Mouse (Mus musculus): ENCODE results near the gene Slc35a3. TPM values are rescaled to one million over a fixed set of nuclear protein-coding genes. Genes with fewer than 3 reads are reported as not detected.
A peak's percentile ranks its signal among the peaks of the same experiment; 100 is the strongest.

The Slc35a3 gene
- total and polyA plus RNA-seq, 3 experiments = 19.2 to 20.3 TPM; not detected in 1

- TF ChIP-seq NRF1 (IDR thresholded peaks at IDR 0.05; ENCODE audit: insufficient read depth, low read depth, low read length, poor library complexity, severe bottlenecking) (no peak), TAL1 (IDR thresholded peaks at IDR 0.05; ENCODE audit: low read length) (no peak), ZC3H11A (IDR thresholded peaks at IDR 0.05; ENCODE audit: low read depth, low read length) (no peak), CHD1 (IDR thresholded peaks at IDR 0.05; ENCODE audit: low read depth, low read length) (no peak)
These were observed 17.5 kb downstream of the Slc35a3 start (continued) for GRCm38 (mm10) chr3:116694955-116695665.

DNA sequence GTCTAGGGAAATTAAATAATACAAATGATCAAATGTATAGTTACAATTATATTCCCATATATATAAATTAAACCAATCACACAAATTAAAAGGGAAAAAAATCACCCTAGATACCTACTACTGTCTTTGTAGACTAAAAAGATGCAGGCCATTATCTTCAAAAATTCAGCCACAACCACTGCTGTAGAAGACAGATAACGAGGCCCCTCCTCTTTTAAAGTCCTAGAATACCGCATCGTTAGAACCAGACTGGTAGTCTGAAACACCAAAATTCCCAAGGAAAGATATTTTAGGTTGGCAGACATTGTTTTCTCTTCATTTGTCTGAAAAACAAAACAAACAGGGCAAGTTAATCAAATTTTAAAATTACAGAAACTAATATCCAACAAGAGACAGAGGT, 18.3 kb downstream of the Slc35a3 start:
- Histone ChIP-seq H3K4me3 (ENCODE audit: control insufficient read depth in 1 of 2, insufficient read depth in 1 of 2, low read depth in 2 of 2, low read length in 2 of 2) (peak overlapping the region in 1 of 2 experiments; percentile 19; a peak in 1 of 4 replicates), H3K4me1 (ENCODE audit: control insufficient read depth in 1 of 2, insufficient read depth in 2 of 2, low read length in 2 of 2) (peaks cover 21 to 30% of the 10 kb centered on the region in 2 experiments), H3K27ac (ENCODE audit: control insufficient read depth, low read depth, low read length) (peak overlapping the region; percentile 44)

GRCm38 (mm10) chr3:116681160-116681559, 31.5 kb downstream of the Slc35a3 start, which contains the start of gene Gm43191:
Gm43191 (minus strand) TSS chr3:116681260.
- Histone ChIP-seq H3K79me2 (ENCODE audit: control insufficient read depth, insufficient read depth, low read length, poor library complexity) (no peaks in the 10 kb centered on the region), H3K9me3 (replicated peaks; ENCODE audit: insufficient read depth, low read length) (no peaks in the 10 kb centered on the region), H3K27ac (ENCODE audit: control insufficient read depth, low read depth, low read length) (no peak within 1 kb of the TSS), H3K4me1 (ENCODE audit: control insufficient read depth in 1 of 2, insufficient read depth in 2 of 2, low read length in 2 of 2) (no peaks in the 10 kb centered on the region), H3K27me3 (ENCODE audit: control insufficient read depth in 1 of 2, insufficient read depth in 2 of 2, low read length in 2 of 2) (no peaks in the 10 kb centered on the region), H3K4me3 (ENCODE audit: control insufficient read depth in 1 of 2, insufficient read depth in 1 of 2, low read depth in 2 of 2, low read length in 2 of 2) (no peak within 1 kb of the TSS), H3K36me3 (ENCODE audit: control insufficient read depth in 1 of 2, insufficient read depth in 2 of 2, low read length in 2 of 2) (peaks cover 0 to 2% of the 10 kb centered on the region in 2 experiments; a peak in 2 of 4 replicates), H3K9ac (ENCODE audit: control insufficient read depth, low read depth, low read length, poor library complexity, severe bottlenecking) (no peak within 1 kb of the TSS)
- DNase-seq (ENCODE audit: low read depth, low spot score) = no peak
- no peak for TF ChIP-seq NELFE (IDR thresholded peaks at IDR 0.05; ENCODE audit: low read depth, low read length)
- TF ChIP-seq RAD21 (IDR thresholded peaks at IDR 0.05; ENCODE audit: low read depth, low read length) = no peak
- no peak for TF ChIP-seq MYC (IDR thresholded peaks at IDR 0.05; ENCODE audit: low read depth, low read length)
- no peak for TF ChIP-seq MXI1 (IDR thresholded peaks at IDR 0.05; ENCODE audit: low read depth, low read length)
- TF ChIP-seq NRF1 (IDR thresholded peaks at IDR 0.05; ENCODE audit: insufficient read depth, low read depth, low read length, poor library complexity, severe bottlenecking) = no peak
- no peak for TF ChIP-seq KAT2A (conservative IDR thresholded peaks at IDR 0.05; ENCODE audit: low read depth, low read length)
- no peak for TF ChIP-seq ETS1 (IDR thresholded peaks at IDR 0.05; ENCODE audit: low read depth, low read length)
- no peak for TF ChIP-seq CHD1 (IDR thresholded peaks at IDR 0.05; ENCODE audit: low read depth, low read length)
- TF ChIP-seq ZC3H11A (IDR thresholded peaks at IDR 0.05; ENCODE audit: low read depth, low read length) = no peak
- TF ChIP-seq TCF12 (IDR thresholded peaks at IDR 0.05; ENCODE audit: low read depth, low read length) = no peak
- no peak for TF ChIP-seq SMC3 (IDR thresholded peaks at IDR 0.05; ENCODE audit: low read depth, low read length)
- no peak for TF ChIP-seq HCFC1 (IDR thresholded peaks at IDR 0.05; ENCODE audit: low read depth, low read length)
- TF ChIP-seq TAL1 (IDR thresholded peaks at IDR 0.05; ENCODE audit: low read length) = no peak
- TF ChIP-seq GABPA (IDR thresholded peaks at IDR 0.05; ENCODE audit: low read depth, low read length) = no peak
- no peak for TF ChIP-seq BHLHE40 (IDR thresholded peaks at IDR 0.05; ENCODE audit: borderline replicate concordance, low read depth, low read length)
- TF ChIP-seq MEF2A (IDR thresholded peaks at IDR 0.05; ENCODE audit: extremely low read depth, insufficient replicate concordance, low read depth, low read length, poor library complexity, severe bottlenecking) = no peak
- no peak for TF ChIP-seq USF1 (IDR thresholded peaks at IDR 0.05; ENCODE audit: low read depth, low read length)
- no peak for TF ChIP-seq CHD2 (IDR thresholded peaks at IDR 0.05; ENCODE audit: low read length)

More for the DNA sequence above, 18.3 kb downstream of the Slc35a3 start:
- peak; percentile 74 for DNase-seq (ENCODE audit: low read depth, low spot score)
- TF ChIP-seq HCFC1 (IDR thresholded peaks at IDR 0.05; ENCODE audit: low read depth, low read length) (peak; percentile 37; the same call in 1 of the 2 replicates), MEF2A (IDR thresholded peaks at IDR 0.05; ENCODE audit: extremely low read depth, insufficient replicate concordance, low read depth, low read length, poor library complexity, severe bottlenecking) (peak; percentile 39; the same call in 1 of the 2 replicates), RCOR1 (IDR thresholded peaks at IDR 0.05; ENCODE audit: low read depth, low read length) (peak; percentile 91), ZMIZ1 (IDR thresholded peaks at IDR 0.05; ENCODE audit: low read depth, low read length) (no peak), TAL1 (IDR thresholded peaks at IDR 0.05; ENCODE audit: low read length) (peak; percentile 92), POLR2AphosphoS2 (IDR thresholded peaks at IDR 0.05; ENCODE audit: low read length) (no peak), EP300 (IDR thresholded peaks at IDR 0.05; ENCODE audit: low read depth in 1 of 2, low read length in 2 of 2) (peak; percentile 91 to 94), SIN3A (IDR thresholded peaks at IDR 0.05; ENCODE audit: low read length) (peak; percentile 87), ETS1 (IDR thresholded peaks at IDR 0.05; ENCODE audit: low read depth, low read length) (peak; percentile 69), MYB (IDR thresholded peaks at IDR 0.05; ENCODE audit: low read depth, low read length) (no peak), MAFK (IDR thresholded peaks at IDR 0.05; ENCODE audit: borderline replicate concordance, low read depth, low read length) (peak; percentile 39; the same call in 1 of the 2 replicates), ZNF384 (IDR thresholded peaks at IDR 0.05; ENCODE audit: low read depth, low read length) (peak; percentile 84), TBP (IDR thresholded peaks at IDR 0.05; ENCODE audit: low read depth, low read length) (no peak), MAZ (IDR thresholded peaks at IDR 0.05; ENCODE audit: low read depth, low read length) (peak; percentile 51; the same call in 1 of the 2 replicates), RAD21 (IDR thresholded peaks at IDR 0.05; ENCODE audit: low read depth, low read length) (no peak), CHD1 (IDR thresholded peaks at IDR 0.05; ENCODE audit: low read depth, low read length) (no peak), MXI1 (IDR thresholded peaks at IDR 0.05; ENCODE audit: low read depth, low read length) (no peak), BHLHE40 (IDR thresholded peaks at IDR 0.05; ENCODE audit: borderline replicate concordance, low read depth, low read length) (no peak), NRF1 (IDR thresholded peaks at IDR 0.05; ENCODE audit: insufficient read depth, low read depth, low read length, poor library complexity, severe bottlenecking) (no peak), SMC3 (IDR thresholded peaks at IDR 0.05; ENCODE audit: low read depth, low read length) (no peak), ZC3H11A (IDR thresholded peaks at IDR 0.05; ENCODE audit: low read depth, low read length) (no peak), KAT2A (conservative IDR thresholded peaks at IDR 0.05; ENCODE audit: low read depth, low read length) (no peak), TCF12 (IDR thresholded peaks at IDR 0.05; ENCODE audit: low read depth, low read length) (peak; percentile 96), GATA1 (IDR thresholded peaks at IDR 0.05; ENCODE audit: low read depth, low read length) (peak; percentile 98)
- H3K9me3 ChIP-seq (replicated peaks; ENCODE audit: insufficient read depth, low read length) = no peaks in the 10 kb centered on the region
- H3K79me2 ChIP-seq (ENCODE audit: control insufficient read depth, insufficient read depth, low read length, poor library complexity) = peaks cover 11% of the 10 kb centered on the region
- H3K9ac ChIP-seq (ENCODE audit: control insufficient read depth, low read depth, low read length, poor library complexity, severe bottlenecking) = no peak overlapping the region
- H3K27me3 ChIP-seq (ENCODE audit: control insufficient read depth in 1 of 2, insufficient read depth in 2 of 2, low read length in 2 of 2) = no peaks in the 10 kb centered on the region
- peaks cover 0 to 32% of the 10 kb centered on the region in 2 experiments for H3K36me3 ChIP-seq (ENCODE audit: control insufficient read depth in 1 of 2, insufficient read depth in 2 of 2, low read length in 2 of 2)
